In genomic region chr8:114468526-114469207, GRCm38 (mm10) we compare ENCODE assay signal across 28 mouse cellular contexts. TPM values are rescaled to one million over a fixed set of nuclear protein-coding genes. Genes with fewer than 3 reads are reported as not detected.
DNase-seq lines count a peak whose midpoint lies in the region; ATAC-seq and TF ChIP-seq lines count a peak whose summit lies in the region.
"Had no signal": no experiment of that assay in that cellular context is flagged by ENCODE, and none has a peak within 500 bp of the region (broad histone marks: within the 10 kb centered on the region; RNA-seq: fewer than 3 reads in every experiment).

No protein-coding gene starts in this region.

- no peak for TF ChIP-seq CTCF in lung, postnatal 0 days (IDR thresholded peaks at IDR 0.05)
- no peak for TF ChIP-seq CTCF in forebrain, postnatal 0 days (IDR thresholded peaks at IDR 0.05; ENCODE audit: low read depth)

- no peaks in the 10 kb centered on the region for H3K4me1 ChIP-seq in lung, embryonic 15.5 days
- no peaks in the 10 kb centered on the region for H3K4me1 ChIP-seq in lung, postnatal 0 days (ENCODE audit: insufficient read depth, low read depth, low read length)
- H3K4me1 ChIP-seq in forebrain, postnatal 0 days (ENCODE audit: insufficient read depth) = no peaks in the 10 kb centered on the region
- H3K4me1 ChIP-seq: embryonic facial prominence, embryonic 15.5 days; stomach, embryonic 15.5 days had no signal

- no peak overlapping the region for H3K4me2 ChIP-seq in lung, embryonic 15.5 days
- no peak overlapping the region for H3K4me2 ChIP-seq in lung, postnatal 0 days (replicated peaks; ENCODE audit: low read depth, low read length)
- no peak overlapping the region for H3K4me2 ChIP-seq in forebrain, postnatal 0 days (ENCODE audit: low read depth)
- H3K4me2 ChIP-seq: embryonic facial prominence, embryonic 15.5 days; stomach, embryonic 15.5 days had no signal

- TF ChIP-seq EP300 in lung, postnatal 0 days (IDR thresholded peaks at IDR 0.05) = no peak

- H3K27me3 ChIP-seq in lung, embryonic 15.5 days = no peaks in the 10 kb centered on the region
- no peaks in the 10 kb centered on the region for H3K27me3 ChIP-seq in lung, postnatal 0 days (replicated peaks; ENCODE audit: insufficient read depth, low read length)
- no peaks in the 10 kb centered on the region for H3K27me3 ChIP-seq in forebrain, postnatal 0 days (ENCODE audit: insufficient read depth, low read length)
- H3K27me3 ChIP-seq: embryonic facial prominence, embryonic 15.5 days; stomach, embryonic 15.5 days had no signal

- intact Hi-C loops in gastrocnemius, postnatal 36 days (cut with DNase I) = no loop called here

- DNase-seq in cerebellum, postnatal 10 days = peak; percentile 64 to 72
- DNase-seq in cerebellum, postnatal 25 days = no peak
- no peak for DNase-seq in lung, postnatal 0 days (ENCODE audit: low spot score)
- peak; percentile 63 for DNase-seq in MN1 (ENCODE audit: low spot score)
- DNase-seq in forebrain, postnatal 0 days = peak; percentile 57
- DNase-seq in right cerebral cortex, postnatal 36 days (ENCODE audit: low spot score in 2 of 2) = no peak
- no peak for DNase-seq in gastrocnemius, postnatal 36 days
- DNase-seq: adrenal gland, postnatal 10 days; cerebellum, adult 2 months; embryo, embryonic 11 days; gastrocnemius, postnatal 10 days; heart, adult 2 months; kidney, adult 8-10 months; liver; liver, postnatal 0 days; thymus, adult 2 months had no signal

- H3K4me3 ChIP-seq in lung, embryonic 15.5 days = no peak overlapping the region
- H3K4me3 ChIP-seq in lung, postnatal 0 days (ENCODE audit: low read depth, low read length) = no peak overlapping the region
- H3K4me3 ChIP-seq in forebrain, postnatal 0 days (ENCODE audit: low read depth, low read length) = no peak overlapping the region
- H3K4me3 ChIP-seq: embryonic facial prominence, embryonic 15.5 days; heart, adult 2 months; myocyte; stomach, embryonic 15.5 days had no signal

- 59% methylated on average over 21 of the region's 21 CpGs for WGBS in lung, embryonic 15.5 days
- 73% methylated on average over 21 of the region's 21 CpGs for WGBS in lung, postnatal 0 days
- WGBS in forebrain, postnatal 0 days = 54% methylated on average over 21 of the region's 21 CpGs

- no peak overlapping the region for H3K9ac ChIP-seq in lung, embryonic 15.5 days
- no peak overlapping the region for H3K9ac ChIP-seq in lung, postnatal 0 days (replicated peaks; ENCODE audit: low read depth)
- H3K9ac ChIP-seq in forebrain, postnatal 0 days = no peak overlapping the region
- H3K9ac ChIP-seq: embryonic facial prominence, embryonic 15.5 days; liver, postnatal 0 days; stomach, embryonic 15.5 days had no signal

- ATAC-seq in lung, embryonic 15.5 days (ENCODE audit: borderline replicate concordance, extremely low read depth, low FRiP score, low TSS enrichment) = peak; percentile 46; the same call in 1 of the 2 replicates
- no peak for ATAC-seq in lung, postnatal 0 days
- peak; percentile 84 for ATAC-seq in forebrain, postnatal 0 days
- ATAC-seq: CD4-positive, CD25-positive, alpha-beta regulatory T cell, adult 4 months; liver, postnatal 0 days had no signal

- H3K36me3 ChIP-seq in lung, embryonic 15.5 days = no peaks in the 10 kb centered on the region
- H3K36me3 ChIP-seq in lung, postnatal 0 days (ENCODE audit: insufficient read depth, low read length) = no peaks in the 10 kb centered on the region
- no peaks in the 10 kb centered on the region for H3K36me3 ChIP-seq in forebrain, postnatal 0 days (ENCODE audit: insufficient read depth)
- H3K36me3 ChIP-seq: stomach, embryonic 15.5 days had no signal

- peak overlapping the region; percentile 22; the same call in 1 of the 2 replicates for H3K27ac ChIP-seq in lung, embryonic 15.5 days
- H3K27ac ChIP-seq in lung, postnatal 0 days (ENCODE audit: low read length) = no peak overlapping the region
- H3K27ac ChIP-seq in forebrain, postnatal 0 days (ENCODE audit: low read depth, low read length) = no peak overlapping the region
- H3K27ac ChIP-seq: embryonic facial prominence, embryonic 15.5 days; heart, adult 2 months; stomach, embryonic 15.5 days had no signal

- no peaks in the 10 kb centered on the region for H3K9me3 ChIP-seq in lung, embryonic 15.5 days
- H3K9me3 ChIP-seq in lung, postnatal 0 days (ENCODE audit: low read length) = no peaks in the 10 kb centered on the region
- H3K9me3 ChIP-seq in forebrain, postnatal 0 days (ENCODE audit: low read length) = no peaks in the 10 kb centered on the region
- H3K9me3 ChIP-seq: embryonic facial prominence, embryonic 15.5 days; stomach, embryonic 15.5 days had no signal

RNA-seq across cellular contexts. Expression of gene Wwox, which starts 29.2 kb away (rescaled TPM):
- polyA plus RNA-seq in lung, embryonic 15.5 days (2015; fragmentation: Nextera tagmentation; extraction: Ambion mirVana) = 17.1 and 20.0 TPM in 2 replicates
- 8.6 and 11.6 TPM in 2 replicates for polyA plus RNA-seq in lung, postnatal 0 days (2015; fragmentation: Nextera tagmentation; extraction: Ambion mirVana)
- total RNA-seq in forebrain, postnatal 0 days (2014; rRNA removed) = 10.7 and 17.3 TPM in 2 replicates
- 11.9 and 13.2 TPM in 2 replicates for polyA plus RNA-seq in forebrain, postnatal 0 days (2015; fragmentation: Nextera tagmentation; extraction: Ambion mirVana)
- total RNA-seq in gastrocnemius, postnatal 36 days (2021) = 1 to 10 TPM; 7.4 to 7.5 TPM

RNA-seq across cellular contexts. Expression of gene Clec3a, which starts 50.8 kb away (rescaled TPM):
- polyA plus RNA-seq in lung, embryonic 15.5 days (2015; fragmentation: Nextera tagmentation; extraction: Ambion mirVana) = 0.72 TPM in 1 of 2 replicates, not detected in the other
- polyA plus RNA-seq in lung, postnatal 0 days (2015; fragmentation: Nextera tagmentation; extraction: Ambion mirVana) = not detected in 2 replicates
- total RNA-seq in forebrain, postnatal 0 days (2014; rRNA removed) = 1.5 TPM in 1 of 2 replicates, not detected in the other
- not detected in 2 replicates for polyA plus RNA-seq in forebrain, postnatal 0 days (2015; fragmentation: Nextera tagmentation; extraction: Ambion mirVana)
- total RNA-seq in gastrocnemius, postnatal 36 days (2021) = not detected
- total RNA-seq: adrenal gland, postnatal 10 days; gastrocnemius, postnatal 10 days; layer of hippocampus, postnatal 25 days; left cerebral cortex, postnatal 25 days; megakaryocyte progenitor cell, adult 5-6 weeks had no signal
- polyA plus RNA-seq: CD4-positive, CD25-positive, alpha-beta regulatory T cell, adult 4 months; cerebellum, adult 2 months; heart, postnatal 0 days; large intestine, adult 2 months; liver, postnatal 0 days; myocyte; spleen, adult 2 months; thymus, adult 2 months; urinary bladder, adult 2 months had no signal

Comparison
In these comparisons a context has a peak if more than half of its experiments do, and no peak if none do; other contexts are left out.
1. DNase-seq: peak in cerebellum, postnatal 10 days (2 of 2), MN1 (single experiment) and forebrain, postnatal 0 days (single experiment); none in cerebellum, postnatal 25 days (0 of 2), lung, postnatal 0 days (single experiment), right cerebral cortex, postnatal 36 days (0 of 2) and gastrocnemius, postnatal 36 days (0 of 2).